Mouse (Mus musculus): Measurements from ENCODE around the gene Mcm3ap. TPM values are rescaled to one million over a fixed set of nuclear protein-coding genes. Genes with fewer than 3 reads are reported as not detected.

Mcm3ap gene
- total and polyA plus RNA-seq, 3 experiments, result 26.4 to 47.8 (median 34.2) TPM

DNA sequence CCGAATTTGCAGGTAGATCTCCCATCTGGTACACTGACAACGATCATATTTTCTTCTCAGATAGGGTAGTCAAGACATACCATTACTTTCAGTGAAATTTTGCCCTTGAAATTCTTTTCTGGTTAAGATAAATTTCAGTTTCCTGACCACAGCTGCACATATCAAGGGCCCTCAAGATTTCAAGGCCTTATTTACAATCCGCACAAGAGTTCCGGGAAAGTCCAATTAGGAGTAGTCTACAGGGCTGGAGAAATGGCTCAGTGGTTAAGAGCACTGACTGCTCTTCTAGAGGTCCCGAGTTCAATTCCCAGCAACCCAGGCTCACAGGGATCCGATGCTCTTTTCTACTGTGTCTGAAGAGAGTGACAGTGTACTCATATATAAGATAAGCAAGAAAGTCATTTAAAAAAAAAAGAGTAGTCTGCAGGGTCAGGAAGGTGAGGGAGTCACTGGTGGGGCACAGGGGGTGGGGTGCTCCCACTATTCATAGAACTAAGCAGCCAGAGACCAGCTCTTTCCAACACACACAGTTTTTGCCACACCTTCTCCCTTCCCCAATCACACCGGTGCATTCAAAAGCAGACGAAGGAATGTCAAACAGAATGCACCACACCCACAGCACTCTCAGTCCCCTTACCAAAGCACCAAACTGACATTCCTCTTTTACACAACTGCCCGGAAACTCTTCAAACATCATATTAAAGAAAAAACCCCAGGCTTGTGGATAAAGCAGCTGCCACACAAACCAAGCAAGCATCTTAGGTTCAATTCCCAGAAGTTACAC lies 29.4 kb upstream of the Mcm3ap start:
- Histone ChIP-seq H3K9ac (ENCODE audit: insufficient read depth, low read depth) (no peak overlapping the region), H3K79me2 (replicated peaks; ENCODE audit: control insufficient read depth, extremely low read depth, insufficient read depth, poor library complexity, severe bottlenecking) (peaks cover 15% of the 10 kb centered on the region), H3K4me1 (ENCODE audit: control insufficient read depth in 1 of 2, insufficient read depth in 2 of 2) (peaks cover 10 to 20% of the 10 kb centered on the region in 2 experiments), H3K27me3 (replicated peaks) (no peaks in the 10 kb centered on the region), H3K4me3 (replicated peaks in 1 of 3; ENCODE audit: low read depth in 2 of 3, low read length in 2 of 3, poor library complexity in 1 of 3) (no peak overlapping the region), H3K4me2 (ENCODE audit: insufficient read depth, low read depth, poor library complexity, severe bottlenecking) (no peak overlapping the region), H3K9me3 (replicated peaks; ENCODE audit: low read length) (no peaks in the 10 kb centered on the region), H3K36me3 (replicated peaks in 1 of 2; ENCODE audit: control insufficient read depth in 1 of 2, insufficient read depth in 1 of 2, low read length in 1 of 2) (peaks cover 43 to 70% of the 10 kb centered on the region in 2 experiments), H3K27ac (ENCODE audit: insufficient read depth, low read depth) (no peak overlapping the region)
- in situ Hi-C loops (cut with MboI; ENCODE audit: low pct_ligation_motif_present, low pct_unique_long_range_greater_than_20kb, low sequenced_read_pairs), result no loop called here
- dilution Hi-C loops (cut with MboI; ENCODE audit: extremely low pct_ligation_motif_present, extremely low pct_unique_long_range_greater_than_20kb, low sequenced_read_pairs), result no loop called here
- TF ChIP-seq KAT2A (IDR thresholded peaks at IDR 0.05; ENCODE audit: insufficient replicate concordance, low read length), result no peak
- TF ChIP-seq HCFC1 (IDR thresholded peaks at IDR 0.05; ENCODE audit: low read depth, low read length), result no peak
- no peak for TF ChIP-seq USF1 (IDR thresholded peaks at IDR 0.05; ENCODE audit: low read depth, low read length)
- no peak for TF ChIP-seq ETS1 (conservative IDR thresholded peaks at IDR 0.05; ENCODE audit: low read depth, low read length)
- no peak for TF ChIP-seq RAD21 (IDR thresholded peaks at IDR 0.05; ENCODE audit: low read depth, low read length)
- TF ChIP-seq PAX5 (IDR thresholded peaks at IDR 0.05; ENCODE audit: low read length), result no peak
- no peak for TF ChIP-seq NELFE (IDR thresholded peaks at IDR 0.05; ENCODE audit: low read depth, low read length)
- TF ChIP-seq NRF1 (IDR thresholded peaks at IDR 0.05; ENCODE audit: low read depth, low read length), result no peak
- no peak for TF ChIP-seq POLR2AphosphoS2 (IDR thresholded peaks at IDR 0.05; ENCODE audit: low read depth, low read length)
- no peak for DNase-seq (ENCODE audit: extremely low read depth)

DNA sequence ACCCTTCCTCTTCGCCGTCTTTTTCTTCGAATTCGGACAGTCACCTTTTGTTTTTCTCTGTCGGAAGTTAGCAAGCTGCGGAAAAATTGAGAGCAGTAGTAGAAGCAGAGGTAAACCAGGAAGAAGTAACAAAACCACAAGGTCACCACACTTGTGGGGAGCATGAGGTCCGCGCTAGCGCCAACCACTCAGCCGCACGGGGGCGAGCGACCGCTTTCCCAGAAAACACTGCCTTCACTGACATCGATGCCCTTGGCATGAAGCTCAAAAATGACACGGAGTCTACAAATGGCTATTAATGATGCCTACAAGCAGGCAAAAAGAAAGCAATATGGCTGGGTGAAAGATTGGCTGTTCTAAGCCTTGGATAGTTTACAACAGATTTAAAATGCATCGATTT lies 28.4 kb upstream of the Mcm3ap start, which contains the start of gene AC141477.1:
Gene AC141477.1 (minus strand): TSS at position 164 of the 400 bp plus-strand sequence.
- Histone ChIP-seq H3K79me2 (replicated peaks; ENCODE audit: control insufficient read depth, extremely low read depth, insufficient read depth, poor library complexity, severe bottlenecking) (peaks cover 15% of the 10 kb centered on the region), H3K4me1 (ENCODE audit: control insufficient read depth in 1 of 2, insufficient read depth in 2 of 2) (peaks cover 10 to 20% of the 10 kb centered on the region in 2 experiments), H3K4me2 (ENCODE audit: insufficient read depth, low read depth, poor library complexity, severe bottlenecking) (peak within 1 kb of the TSS; percentile 94; the same call in 1 of the 2 replicates), H3K36me3 (replicated peaks in 1 of 2; ENCODE audit: control insufficient read depth in 1 of 2, insufficient read depth in 1 of 2, low read length in 1 of 2) (peaks cover 36 to 61% of the 10 kb centered on the region in 2 experiments), H3K4me3 (replicated peaks in 1 of 3; ENCODE audit: low read depth in 2 of 3, low read length in 2 of 3, poor library complexity in 1 of 3) (no peak within 1 kb of the TSS), H3K9ac (ENCODE audit: insufficient read depth, low read depth) (peak within 1 kb of the TSS; percentile 75; the same call in 1 of the 2 replicates), H3K9me3 (replicated peaks; ENCODE audit: low read length) (no peaks in the 10 kb centered on the region), H3K27ac (ENCODE audit: insufficient read depth, low read depth) (no peak within 1 kb of the TSS), H3K27me3 (replicated peaks) (no peaks in the 10 kb centered on the region)
- TF ChIP-seq BHLHE40 (IDR thresholded peaks at IDR 0.05; ENCODE audit: low read depth, low read length) (no peak), MAX (IDR thresholded peaks at IDR 0.05; ENCODE audit: low read length) (no peak), POLR2AphosphoS2 (IDR thresholded peaks at IDR 0.05; ENCODE audit: low read depth, low read length) (no peak), NELFE (IDR thresholded peaks at IDR 0.05; ENCODE audit: low read depth, low read length) (no peak), CHD1 (IDR thresholded peaks at IDR 0.05; ENCODE audit: low read depth, low read length) (no peak), RAD21 (IDR thresholded peaks at IDR 0.05; ENCODE audit: low read depth, low read length) (no peak), MAFK (IDR thresholded peaks at IDR 0.05; ENCODE audit: insufficient replicate concordance, low read length) (no peak), MYC (IDR thresholded peaks at IDR 0.05; ENCODE audit: low read depth, low read length) (no peak), MEF2A (IDR thresholded peaks at IDR 0.05; ENCODE audit: borderline replicate concordance, low read depth, low read length) (no peak), ZKSCAN1 (IDR thresholded peaks at IDR 0.05; ENCODE audit: borderline replicate concordance, low read depth, low read length) (no peak), GABPA (IDR thresholded peaks at IDR 0.05; ENCODE audit: insufficient replicate concordance, low read depth, low read length) (no peak), TBP (conservative IDR thresholded peaks at IDR 0.05; ENCODE audit: low read depth, low read length) (no peak), CTCF (conservative IDR thresholded peaks at IDR 0.05 in 1 of 2, IDR thresholded peaks at IDR 0.05 in 1 of 2; ENCODE audit: low read depth in 2 of 2, low read length in 2 of 2) (no peak), MXI1 (IDR thresholded peaks at IDR 0.05; ENCODE audit: low read depth, low read length) (no peak), UBTF (IDR thresholded peaks at IDR 0.05; ENCODE audit: low read depth, low read length) (no peak)
- dilution Hi-C loops (cut with MboI; ENCODE audit: extremely low pct_ligation_motif_present, extremely low pct_unique_long_range_greater_than_20kb, low sequenced_read_pairs), result no loop called here
- DNase-seq (ENCODE audit: extremely low read depth), result no peak
- in situ Hi-C loops (cut with MboI; ENCODE audit: low pct_ligation_motif_present, low pct_unique_long_range_greater_than_20kb, low sequenced_read_pairs), result no loop called here
